Mouse (Mus musculus) heart, postnatal 0 days (tissue): ENCODE data around the gene Asf1b.

Experiments
- CTCF ChIP-seq: IDR thresholded peaks from 2 replicates; pipeline ENCODE4 v1.5.1; 2016; ENCODE audit warnings: antibody characterized with exemption, control low read depth, low read depth
- EP300 ChIP-seq: IDR thresholded peaks from 2 replicates; pipeline ENCODE4 v1.6.1; 2016; ENCODE audit warnings: antibody characterized with exemption, low read depth

- TF ChIP-seq CTCF: no peak
- no peak for TF ChIP-seq EP300
Measured at GRCm38 (mm10) chr8:83908583-83908982, 46.7 kb upstream of the Asf1b start.
